Mouse (Mus musculus) olfactory bulb, adult 2 months (tissue): Measurements from ENCODE around the gene Nbea.

Experiments used
- CTCF ChIP-seq: fragments of 200-500 bp; IDR thresholded peaks from 2 replicates; pipeline ENCODE4 v1.5.1; 2012; ENCODE audit warnings: low read depth, mild to moderate bottlenecking, low read length, moderate library complexity; ENCODE audit not compliant: insufficient read depth
- POLR2A ChIP-seq: fragments of 200-500 bp; IDR thresholded peaks from 2 replicates; pipeline ENCODE4 v1.6.1; 2012; ENCODE audit warnings: mild to moderate bottlenecking, low read depth, low read length, moderate library complexity; ENCODE audit not compliant: insufficient read depth

DNA sequence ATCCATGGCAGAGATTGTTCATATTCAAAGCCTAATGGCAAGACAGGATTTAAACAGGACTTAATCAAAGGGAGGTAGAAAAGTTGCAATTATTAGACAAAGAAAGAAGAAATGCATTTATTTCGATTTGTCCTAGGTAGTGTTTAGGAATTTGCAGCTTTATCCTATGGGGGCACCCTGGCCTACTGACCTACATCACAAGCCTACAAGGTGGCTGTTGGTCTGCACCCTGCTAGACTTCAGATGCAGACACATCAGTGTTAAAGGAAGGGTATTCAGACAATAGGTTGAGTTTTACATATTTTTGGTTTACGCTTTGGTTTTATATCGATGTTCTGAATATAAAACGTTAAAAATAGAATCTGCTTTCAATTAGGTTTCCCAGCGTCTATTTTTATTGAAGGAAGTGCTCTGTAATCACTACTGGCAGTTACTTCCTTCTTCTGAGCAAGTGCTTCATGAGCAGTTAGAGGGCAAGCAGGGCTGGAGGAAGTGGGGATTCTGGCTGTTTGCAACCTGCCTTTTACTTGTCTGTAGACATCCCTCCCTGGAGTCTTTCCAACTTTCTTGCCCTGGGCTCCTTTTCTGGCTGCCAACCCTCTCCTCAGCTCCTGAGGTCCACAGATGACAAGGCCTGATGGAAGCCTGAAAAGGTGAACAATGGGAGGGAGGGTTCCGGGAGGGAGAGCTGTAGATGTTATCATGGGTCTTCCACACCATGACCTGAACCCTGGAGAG is 366.7 kb downstream of the Nbea start:
- TF ChIP-seq POLR2A: no peak
- TF ChIP-seq CTCF: no peak
